Mouse (Mus musculus) gastrocnemius, postnatal 4 days (tissue): ENCODE data around the gene Epha1. TPM values are rescaled to one million over a fixed set of nuclear protein-coding genes. Genes with fewer than 3 reads are reported as not detected.

ENCODE experiments used
- DNase-seq, 2 experiments: peaks; one replicate each; pipeline ENCODE4 v3.0.0; 2021 to 2022; ENCODE audit warnings: low spot score in 2 of 2, mixed read lengths in 2 of 2
- total RNA-seq, 2 experiments: library from RNA; stranded (reverse); gene quantifications; 2 replicates each; pipeline ENCODE4 v1.2.3; 2021

Epha1 gene
- total RNA-seq, 2 experiments from 2014 or later = 0.27 to 0.57 TPM

DNA sequence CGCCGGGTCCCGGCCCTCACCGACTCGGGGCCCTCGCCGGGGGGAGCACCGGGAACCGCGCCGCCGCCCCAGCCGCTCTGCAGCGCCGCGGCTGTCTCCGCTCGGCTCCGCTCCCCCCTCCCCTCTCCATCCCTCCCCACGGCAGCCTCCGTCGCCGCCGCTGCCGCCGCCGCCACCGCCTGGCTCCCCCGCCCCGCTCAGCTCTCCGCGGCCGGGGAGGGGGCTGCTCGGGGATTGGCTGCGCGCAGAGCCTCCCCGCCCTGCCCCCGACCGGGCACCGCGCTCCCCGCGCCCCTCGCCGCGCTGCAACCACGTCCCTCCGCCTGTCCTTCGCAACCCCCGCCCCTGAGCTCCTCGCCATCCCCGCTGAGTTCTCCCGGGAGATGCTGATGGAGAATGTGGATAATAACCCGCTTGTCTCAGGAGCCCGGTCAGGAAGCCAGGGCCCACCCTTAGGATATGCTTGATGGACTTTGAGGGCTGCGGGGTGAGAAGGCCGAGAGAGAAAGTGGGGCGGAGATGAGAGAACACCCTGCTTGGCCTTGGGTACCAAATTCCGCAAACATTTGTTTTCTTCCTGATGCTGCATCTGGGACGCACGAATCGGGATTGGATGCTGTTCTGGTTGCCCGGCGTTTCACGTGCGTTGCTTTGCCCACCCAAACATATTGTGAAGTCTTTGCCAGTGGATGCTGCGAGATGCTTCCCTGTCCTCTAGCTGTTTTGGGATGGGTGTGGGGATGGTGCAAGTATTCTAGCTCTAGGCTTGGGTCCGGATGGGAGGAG, 48.4 kb downstream of the Epha1 start, which contains the start of gene Fam131b:
Gene Fam131b, minus strand, starts transcription at position 162 of the 786 bp plus-strand sequence.
- peak; percentile 29 to 43 for DNase-seq

DNA sequence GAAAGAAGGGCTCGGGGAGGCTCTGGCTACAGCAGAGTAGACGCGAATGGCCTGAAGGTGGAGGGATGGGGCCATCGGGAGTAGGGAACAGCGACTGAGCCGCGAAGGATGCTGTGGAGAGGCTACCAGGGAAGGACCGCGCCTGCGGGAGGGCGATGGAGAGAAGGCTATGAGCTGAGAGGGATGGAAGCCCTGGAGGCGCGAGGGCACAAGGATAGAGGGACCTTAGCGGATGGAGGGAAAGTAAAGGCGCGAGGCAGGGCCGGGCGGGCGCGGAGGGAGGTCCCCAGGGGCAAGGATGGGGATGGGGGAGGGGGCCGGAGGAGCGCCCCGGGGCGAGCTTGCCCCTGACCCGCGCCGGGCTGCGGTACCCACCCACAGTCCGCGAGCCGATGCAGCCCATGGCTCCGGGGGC, 49.0 kb downstream of the Epha1 start:
- peak in 1 of 2 experiments; percentile 23 for DNase-seq

DNA sequence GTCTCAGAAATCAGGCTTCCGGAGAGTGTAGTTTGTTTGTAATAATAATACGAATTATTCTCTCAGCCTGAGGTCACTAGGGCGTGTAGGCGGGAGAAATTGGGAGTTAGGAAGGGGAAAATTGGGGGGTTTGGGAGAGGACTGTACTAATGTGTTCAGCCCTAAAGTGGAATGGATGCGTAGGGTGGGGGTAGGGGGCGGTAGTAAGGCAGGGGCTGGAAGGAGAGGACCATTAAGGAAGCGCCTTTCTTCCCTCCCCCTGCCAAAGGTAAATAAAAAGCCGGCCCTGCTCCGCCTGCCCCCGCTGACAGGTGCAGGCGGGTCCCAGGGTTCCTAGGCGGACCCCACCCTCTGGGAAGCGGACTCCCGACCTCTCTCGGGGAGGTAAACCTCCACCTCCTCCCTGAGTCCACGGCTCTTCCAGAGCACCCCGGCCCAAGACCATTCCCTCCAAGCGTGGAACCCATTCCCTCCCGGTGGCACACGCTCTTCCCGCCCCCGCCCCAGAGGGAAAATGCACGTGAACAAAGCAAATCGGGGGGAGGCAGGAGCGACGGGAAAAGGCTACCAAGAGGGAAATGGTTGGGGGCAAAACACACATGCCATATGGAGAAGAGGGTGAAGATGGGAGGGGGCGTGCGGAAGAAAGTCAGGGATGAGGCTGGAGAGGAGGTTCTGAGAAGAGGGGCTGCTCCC, 49.5 kb downstream of the Epha1 start:
- DNase-seq = no peak

DNA sequence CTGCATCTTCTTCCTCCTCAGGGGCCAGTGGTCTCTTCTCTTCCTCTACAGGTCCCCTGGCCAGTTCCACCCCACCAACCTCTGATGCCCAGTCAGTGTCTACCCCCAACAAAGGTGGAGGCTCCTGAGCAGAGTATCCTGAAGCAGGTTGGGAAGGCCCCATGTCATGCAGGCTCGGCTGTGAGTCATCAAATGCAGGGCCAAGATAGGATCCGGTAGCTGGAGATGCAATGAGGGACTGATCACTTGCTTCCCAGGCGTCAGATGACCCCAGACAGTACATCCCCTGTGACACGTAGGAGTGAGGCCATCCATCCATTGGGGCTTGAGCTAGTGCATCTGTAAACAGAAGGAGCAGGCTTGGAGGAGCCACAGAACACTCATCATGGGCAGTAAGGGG, 54.8 kb downstream of the Epha1 start:
- DNase-seq = no peak

DNA sequence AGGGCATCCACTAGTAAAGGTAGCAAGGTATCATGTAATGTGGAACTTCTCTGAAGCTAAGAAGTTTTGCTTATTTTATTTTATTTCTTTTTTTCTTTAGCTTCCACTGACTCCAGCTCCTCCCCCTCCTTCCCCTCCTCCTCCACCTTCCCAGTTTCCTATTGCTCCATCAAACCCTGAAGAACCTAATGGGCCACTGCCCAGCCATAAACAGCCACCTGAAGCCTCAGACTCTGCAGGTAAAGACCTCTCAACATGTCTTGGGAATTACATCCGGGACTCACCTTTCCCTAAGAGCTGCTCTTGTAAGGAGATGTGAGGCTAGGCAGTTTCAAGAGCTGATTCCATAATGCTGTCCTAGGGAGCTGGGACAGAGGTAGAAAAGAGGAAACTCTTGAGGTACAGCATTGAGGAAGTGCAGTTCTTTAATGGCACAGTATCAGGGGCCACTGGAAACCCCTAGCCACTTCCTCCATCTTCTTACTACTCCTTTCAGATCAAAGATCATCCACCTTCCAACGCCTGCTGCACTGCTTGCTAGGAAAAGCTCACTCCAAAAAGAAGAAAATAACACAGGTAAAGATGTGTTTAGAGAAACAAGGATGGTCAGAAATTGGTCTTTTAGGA, 62.5 kb downstream of the Epha1 start:
- no peak for DNase-seq

DNA sequence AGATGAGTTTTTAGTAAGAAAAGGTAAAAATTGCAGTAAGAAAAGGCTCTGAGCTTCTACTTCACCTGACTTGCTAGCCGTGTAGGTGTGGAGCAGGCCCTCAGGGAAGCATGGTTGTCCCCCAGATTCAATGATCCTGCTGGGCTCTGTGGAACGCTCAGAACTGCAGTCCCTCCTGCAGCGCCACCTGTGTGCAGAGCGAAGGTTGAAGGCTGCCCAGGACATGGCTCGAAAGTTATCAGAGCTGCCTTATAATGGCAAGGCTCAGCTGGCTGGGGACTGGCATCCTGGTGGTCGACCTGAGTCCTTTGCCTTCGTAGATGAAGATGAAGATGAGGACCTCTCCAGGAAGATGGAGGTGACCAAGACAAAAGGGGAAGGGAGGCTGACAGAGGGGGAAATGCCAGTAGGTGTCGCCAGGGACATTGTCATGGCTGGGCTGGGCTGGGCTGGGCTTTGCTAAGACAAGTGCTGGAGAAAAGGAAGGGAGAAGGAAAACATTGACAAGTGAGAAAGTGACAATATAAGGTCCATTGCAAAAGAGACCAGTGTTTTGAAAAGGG, 63.2 kb downstream of the Epha1 start:
- DNase-seq = no peak

Other genes starting within 250 kb of the Epha1 start
- gene Tas2r139, start 232.3 kb downstream of the Epha1 start, total RNA-seq = not detected
- gene Tas2r144, start 157.9 kb downstream of the Epha1 start, total RNA-seq = not detected
- 1 to 10 TPM; 6.5 to 7.5 TPM for gene Gstk1, start 127.3 kb downstream of the Epha1 start, total RNA-seq
- gene Tmem139, start 111.3 kb downstream of the Epha1 start, total RNA-seq = not detected
- 10 to 100 TPM; 21.1 to 23.0 TPM for gene Casp2, start 108.3 kb downstream of the Epha1 start, total RNA-seq
- gene Clcn1, start 86.6 kb downstream of the Epha1 start, total RNA-seq = 10 to 100 TPM; 33.8 to 41.2 TPM
- gene Fam131b, start 48.6 kb downstream of the Epha1 start, total RNA-seq = 1 to 10 TPM; 2.2 TPM
- 100 to 1,000 TPM; 113 to 128 TPM for gene Zyx, start 23.6 kb downstream of the Epha1 start, total RNA-seq
- gene Tas2r143, start 27.0 kb upstream of the Epha1 start, total RNA-seq = under 1 TPM in 1 of 2 experiments, not detected in 1; 0.54 TPM
- gene Tas2r135, start 32.2 kb upstream of the Epha1 start, total RNA-seq = not detected
- gene Tas2r126, start 61.3 kb upstream of the Epha1 start, total RNA-seq = under 1 TPM in 1 of 2 experiments, not detected in 1; 0.39 TPM
- not detected for gene Olfr458, start 91.9 kb upstream of the Epha1 start, total RNA-seq
- gene Olfr457, start 103.1 kb upstream of the Epha1 start, total RNA-seq = not detected
- gene Olfr456, start 113.9 kb upstream of the Epha1 start, total RNA-seq = not detected
- gene Olfr455, start 174.3 kb upstream of the Epha1 start, total RNA-seq = not detected
- gene Tcaf3, start 224.4 kb upstream of the Epha1 start, total RNA-seq = not detected